Mouse (Mus musculus) left cerebral cortex, adult 9 months (tissue): ENCODE measurements at regions not wholly inside any gene's neighbourhood (a gene's known extent, or its start where the extent isn't known, plus 50 kb on each side); places are given as distances from the start of the nearest gene placed in this dataset.

Experiments used
- DNase-seq, 2 experiments: peaks; one replicate each; pipeline ENCODE4 v3.0.0; 2022; ENCODE audit warnings: low spot score in 2 of 2

- no peak for DNase-seq
Measured at GRCm38 (mm10) chr3:35688111-35688510, 65.8 kb upstream of the Atp11b start.

DNA sequence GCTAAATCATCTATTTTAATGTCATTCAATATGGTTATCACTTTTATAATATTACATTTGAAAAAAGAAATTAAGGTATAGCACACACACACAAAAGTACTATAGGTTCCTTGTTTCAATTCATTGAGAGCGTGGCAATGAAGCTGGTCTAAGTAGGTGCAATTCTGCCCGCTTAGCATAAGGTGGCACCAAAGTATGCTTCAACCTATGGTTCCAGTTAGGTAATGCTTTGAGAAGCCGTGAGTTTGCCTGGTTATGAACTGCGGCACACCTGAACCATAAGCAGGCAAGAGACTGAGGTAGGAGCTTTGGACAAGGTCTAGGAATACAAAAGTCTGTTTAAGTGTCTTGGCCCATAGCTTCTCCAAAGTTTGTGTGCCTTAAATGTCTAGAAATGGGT, 65.1 kb upstream of the Atp11b start:
- DNase-seq: peak in 1 of 2 experiments; percentile 34

GRCm38 (mm10) chr3:35693039-35693438, 60.9 kb upstream of the Atp11b start:
- DNase-seq: peak; percentile 31 to 83

GRCm38 (mm10) chr3:35693551-35693950, 60.4 kb upstream of the Atp11b start:
- DNase-seq: no peak

- DNase-seq: no peak
Measured at GRCm38 (mm10) chr3:35694241-35694640, 59.7 kb upstream of the Atp11b start.

GRCm38 (mm10) chr3:35695859-35696258, 58.0 kb upstream of the Atp11b start:
- no peak for DNase-seq

DNA sequence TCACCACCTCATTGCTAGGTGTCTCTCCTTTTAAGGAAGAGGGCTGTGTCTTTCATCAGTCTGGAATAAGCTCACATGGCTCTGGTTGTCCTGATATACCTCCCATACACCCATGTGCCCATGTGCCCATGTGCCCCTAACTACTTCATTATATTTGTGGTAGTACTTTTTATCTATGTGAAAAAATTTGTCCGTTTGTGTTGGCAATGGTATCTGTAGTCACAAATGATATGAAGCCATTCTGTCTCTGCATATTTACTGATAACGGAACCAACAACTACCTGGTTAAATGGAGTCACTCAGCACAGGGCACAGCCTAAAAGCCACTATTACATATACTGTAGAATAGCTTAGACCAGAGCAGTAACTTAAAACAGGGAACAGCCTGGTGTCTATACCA, 54.6 kb upstream of the Atp11b start:
- no peak for DNase-seq

DNA sequence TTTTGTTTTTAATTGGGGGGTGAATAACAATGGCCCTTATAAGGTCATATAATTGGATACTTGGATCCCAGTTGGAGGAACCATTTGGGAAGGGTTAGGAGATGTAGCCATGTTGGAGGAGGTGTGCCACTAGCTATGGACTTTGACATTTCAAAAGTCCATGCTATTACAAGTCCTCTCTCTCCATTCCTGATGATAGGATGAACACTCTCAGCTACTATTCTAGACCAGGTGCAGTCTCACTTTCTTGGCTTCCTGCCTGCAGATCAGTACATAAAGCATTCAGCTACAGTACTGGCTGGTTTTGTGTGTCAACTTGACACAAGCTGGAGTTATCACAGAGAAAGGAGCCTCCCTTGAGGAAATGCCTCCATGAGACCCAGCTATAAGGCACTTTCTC, 53.9 kb upstream of the Atp11b start:
- DNase-seq: no peak

DNA sequence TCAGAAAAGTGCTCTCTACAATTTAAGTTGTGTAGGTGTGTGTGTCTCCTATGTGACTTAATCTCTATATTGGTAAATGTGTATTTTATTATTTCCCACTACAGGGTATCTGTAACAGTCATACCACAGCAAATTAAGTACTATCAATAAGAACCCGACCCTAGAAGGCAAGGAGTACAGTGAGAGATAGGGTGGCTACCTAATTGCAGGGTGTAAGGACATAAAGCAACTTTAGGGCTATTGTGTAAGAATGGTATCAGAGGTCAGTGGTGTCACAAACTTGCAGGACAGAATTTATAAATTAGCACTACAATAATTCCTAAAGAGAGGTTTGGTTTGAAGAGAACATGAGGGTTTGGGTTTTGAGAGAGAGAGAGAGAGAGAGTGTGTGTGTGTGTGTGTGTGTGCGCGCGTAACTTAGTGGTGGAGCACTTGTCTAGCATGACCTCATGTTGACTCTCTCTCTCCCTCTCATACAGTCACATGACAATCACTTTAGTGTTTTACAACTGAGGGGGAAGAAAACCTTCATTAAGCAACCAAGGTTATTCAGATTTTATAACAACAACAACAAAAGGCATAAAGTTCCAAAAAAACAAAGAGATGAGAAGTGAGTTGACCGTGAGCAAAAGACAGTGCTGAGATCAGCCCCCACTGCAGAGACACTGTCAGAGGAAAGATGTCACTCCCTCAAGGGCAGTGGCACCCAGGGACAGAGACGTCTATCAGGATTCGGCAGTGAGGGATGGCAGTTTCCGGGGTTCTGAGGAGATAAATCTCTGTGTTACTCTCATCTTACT, 50.2 kb upstream of the Atp11b start:
- no peak for DNase-seq
